10 mouse cellular contexts compared by ENCODE assay signal in the genomic region with DNA sequence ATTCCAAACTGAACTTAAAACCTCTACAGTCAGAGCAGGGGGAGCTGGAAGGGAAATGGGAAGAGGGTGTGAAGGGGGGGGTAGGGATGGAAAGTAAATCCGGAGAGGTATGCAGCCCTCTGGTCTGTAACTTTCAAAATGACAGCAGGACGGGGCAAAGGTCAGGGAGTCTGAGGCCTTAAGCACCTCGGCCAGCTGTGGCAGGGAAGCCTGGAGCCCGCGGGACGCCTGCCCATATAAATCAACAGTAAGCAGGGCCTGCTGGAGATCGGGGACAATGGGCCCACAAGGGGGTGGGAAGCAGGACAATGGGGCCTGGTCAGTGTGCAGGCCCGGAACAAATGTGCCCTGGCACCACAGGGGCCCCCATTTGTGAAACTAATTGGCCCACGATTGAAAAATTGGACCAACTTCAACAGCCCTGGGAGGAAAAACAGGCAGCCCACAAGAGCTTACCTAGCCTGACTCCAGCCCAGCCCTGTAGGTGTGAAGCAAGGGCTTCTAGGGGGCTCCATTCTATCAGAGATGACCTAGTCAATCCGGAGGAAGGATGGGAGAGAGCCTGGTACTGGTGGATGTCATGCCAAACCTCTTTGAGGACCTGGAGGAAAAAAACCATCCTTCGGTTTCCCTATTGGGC.
A peak's percentile ranks its signal among the peaks of the same experiment; 100 is the strongest.
DNase-seq lines count a peak whose midpoint lies in the region; ATAC-seq and TF ChIP-seq lines count a peak whose summit lies in the region.
"Had no signal": no experiment of that assay in that cellular context is flagged by ENCODE, and none has a peak within 500 bp of the region (broad histone marks: within the 10 kb centered on the region; RNA-seq: fewer than 3 reads in every experiment).

No protein-coding gene starts in this region.

- peaks cover 12% of the 10 kb centered on the region for H3K36me3 ChIP-seq in heart, adult 2 months (ENCODE audit: control insufficient read depth, insufficient read depth, low read length)
- no peaks in the 10 kb centered on the region for H3K36me3 ChIP-seq in heart, embryonic 11.5 days (ENCODE audit: control insufficient read depth, insufficient read depth, low read length)
- no peaks in the 10 kb centered on the region; the same call in 1 of the 2 replicates for H3K36me3 ChIP-seq in stomach, postnatal 0 days (ENCODE audit: control insufficient read depth, insufficient read depth, low read length)

- H3K4me1 ChIP-seq in heart, adult 2 months (ENCODE audit: control insufficient read depth, insufficient read depth, low read length): peaks cover 28% of the 10 kb centered on the region
- H3K4me1 ChIP-seq in heart, embryonic 11.5 days (ENCODE audit: control insufficient read depth, insufficient read depth, low read length): peaks cover 10% of the 10 kb centered on the region; the same call in 1 of the 2 replicates
- H3K4me1 ChIP-seq in stomach, postnatal 0 days (replicated peaks; ENCODE audit: control insufficient read depth, insufficient read depth): peaks cover 4% of the 10 kb centered on the region; the same call in 1 of the 2 replicates

- WGBS in heart, adult 2 months: 47% methylated on average over 11 of the region's 11 CpGs
- WGBS in heart, embryonic 11.5 days (ENCODE audit: insufficient replicate concordance): 28% methylated on average over 11 of the region's 11 CpGs
- WGBS in stomach, postnatal 0 days: 40% methylated on average over 11 of the region's 11 CpGs

- peak; percentile 50 to 55 for DNase-seq in heart, adult 2 months
- peak; percentile 95 for DNase-seq in embryo, embryonic 10 days (ENCODE audit: low spot score)
- DNase-seq in gastrocnemius, adult 8-10 months (ENCODE audit: low spot score in 2 of 2): peak; percentile 45 to 51
- peak; percentile 38 to 47 for DNase-seq in left cerebral cortex, adult 18-20 months (ENCODE audit: low spot score in 2 of 2)
- no peak for DNase-seq in stomach, postnatal 0 days (ENCODE audit: low spot score)
- DNase-seq in frontal cortex, postnatal 14 days (ENCODE audit: low spot score in 2 of 2): no peak
- DNase-seq in right cerebral cortex, postnatal 36 days (ENCODE audit: low spot score in 2 of 2): no peak

- H3K9ac ChIP-seq in heart, adult 2 months (ENCODE audit: low read depth, low read length): peak overlapping the region; percentile 43
- no peak overlapping the region for H3K9ac ChIP-seq in heart, embryonic 11.5 days (ENCODE audit: low read depth, low read length)
- H3K9ac ChIP-seq in stomach, postnatal 0 days (ENCODE audit: low read length): no peak overlapping the region

- 0 out of 2 replicates have a peak, but pooled peaks have one; percentile 10 for TF ChIP-seq EP300 in heart, adult 2 months (IDR thresholded peaks at IDR 0.05; ENCODE audit: insufficient read depth, low read depth, low read length)
- no peak for TF ChIP-seq EP300 in stomach, postnatal 0 days (optimal IDR thresholded peaks at IDR 0.05)

- no peak overlapping the region for H3K4me3 ChIP-seq in heart, adult 2 months
- no peak overlapping the region for H3K4me3 ChIP-seq in heart, embryonic 11.5 days (ENCODE audit: low read depth, low read length)
- H3K4me3 ChIP-seq in stomach, postnatal 0 days (ENCODE audit: low read depth, low read length): no peak overlapping the region
- H3K4me3 ChIP-seq: myocyte had no signal

- ATAC-seq in heart, embryonic 11.5 days (replicated peaks; ENCODE audit: insufficient number of reproducible peaks, low FRiP score, low TSS enrichment): no peak
- ATAC-seq in stomach, postnatal 0 days (ENCODE audit: low FRiP score, low TSS enrichment): peak; percentile 34; the same call in 1 of the 2 replicates

- H3K9me3 ChIP-seq in heart, embryonic 11.5 days (replicated peaks; ENCODE audit: control insufficient read depth, low read length): no peaks in the 10 kb centered on the region
- no peaks in the 10 kb centered on the region for H3K9me3 ChIP-seq in stomach, postnatal 0 days (ENCODE audit: control insufficient read depth, low read length)
- H3K9me3 ChIP-seq: G1E had no signal

- peak overlapping the region; percentile 85 for H3K27ac ChIP-seq in heart, adult 2 months
- H3K27ac ChIP-seq in heart, embryonic 11.5 days (ENCODE audit: low read depth, low read length): no peak overlapping the region
- H3K27ac ChIP-seq in stomach, postnatal 0 days (replicated peaks): no peak overlapping the region

- no peaks in the 10 kb centered on the region for H3K79me2 ChIP-seq in heart, adult 2 months (replicated peaks; ENCODE audit: control insufficient read depth, insufficient read depth, low read length)

- TF ChIP-seq POLR2A in heart, adult 2 months (IDR thresholded peaks at IDR 0.05; ENCODE audit: insufficient read depth, low read depth, low read length): no peak

- TF ChIP-seq CTCF in heart, adult 2 months (IDR thresholded peaks at IDR 0.05): no peak
- no peak for TF ChIP-seq CTCF in stomach, postnatal 0 days (IDR thresholded peaks at IDR 0.05; ENCODE audit: low read depth)

- H3K27me3 ChIP-seq in heart, adult 2 months (ENCODE audit: control insufficient read depth, insufficient read depth, low read length): no peaks in the 10 kb centered on the region
- no peaks in the 10 kb centered on the region for H3K27me3 ChIP-seq in heart, embryonic 11.5 days (ENCODE audit: control insufficient read depth, insufficient read depth, low read length)
- H3K27me3 ChIP-seq in stomach, postnatal 0 days (ENCODE audit: control insufficient read depth, insufficient read depth, low read length): no peaks in the 10 kb centered on the region

- no peak overlapping the region for H3K4me2 ChIP-seq in heart, embryonic 11.5 days
- H3K4me2 ChIP-seq in stomach, postnatal 0 days (replicated peaks; ENCODE audit: low read depth): no peak overlapping the region

- intact Hi-C loops in heart, adult 2 months (cut with DNase I): no loop called here

Comparison
In these comparisons a context has a peak if more than half of its experiments do, and no peak if none do; other contexts are left out.
1. DNase-seq: peak in heart, adult 2 months (2 of 2), embryo, embryonic 10 days (single experiment), gastrocnemius, adult 8-10 months (2 of 2) and left cerebral cortex, adult 18-20 months (2 of 2); none in stomach, postnatal 0 days (single experiment), frontal cortex, postnatal 14 days (0 of 2) and right cerebral cortex, postnatal 36 days (0 of 2).